Mouse (Mus musculus): ENCODE results near the gene Smim27. TPM values are rescaled to one million over a fixed set of nuclear protein-coding genes. Genes with fewer than 3 reads are reported as not detected.

The Smim27 gene
- 10 to 100 TPM; 12.6 to 14.8 TPM for total RNA-seq (2021)
- long read RNA-seq, experiment 1, transcript Smim27-201 (2 exons, 1,044 nt), result major isoform, 7 of 7 reads
- long read RNA-seq, experiment 1, partial matches to known transcripts, result 0 of 7 reads
- long read RNA-seq, experiment 1, other reads (novel, unspliced or antisense), result 0 of 7 reads
- long read RNA-seq, experiment 2, transcript Smim27-201 (2 exons, 1,044 nt), result major isoform, 12 of 12 reads
- long read RNA-seq, experiment 2, partial matches to known transcripts, result 0 of 12 reads
- long read RNA-seq, experiment 2, other reads (novel, unspliced or antisense), result 0 of 12 reads

DNA sequence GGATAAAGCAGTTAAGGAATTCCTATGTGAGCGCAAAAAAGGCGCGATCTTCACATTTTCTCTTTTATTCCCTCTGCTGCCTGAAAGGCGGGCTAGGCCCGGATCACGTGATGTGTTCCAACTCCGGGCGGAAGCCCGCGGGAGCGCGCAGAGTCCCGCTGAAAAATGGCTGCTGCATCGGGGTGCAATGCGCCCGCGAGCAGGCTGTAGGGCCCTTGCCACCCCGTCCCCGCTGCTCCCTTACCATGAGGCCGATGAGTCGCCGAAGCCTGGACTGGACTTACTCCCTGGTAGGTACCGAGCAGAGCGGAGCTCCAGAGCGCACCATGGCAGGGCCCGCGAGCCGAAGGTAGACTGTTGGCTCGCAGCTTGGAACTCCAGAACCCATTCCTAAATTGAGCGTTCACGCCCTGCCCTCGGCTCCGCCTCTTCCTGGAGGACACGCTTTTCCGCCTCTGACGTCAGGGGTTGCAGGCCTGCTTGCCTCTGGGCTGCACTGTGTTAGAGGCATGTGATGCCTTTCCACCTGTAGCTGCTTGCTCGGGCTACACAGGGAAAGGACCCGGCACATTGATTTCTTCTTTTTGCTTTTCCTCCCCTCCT lies at the start of gene Smim27, which contains the start of gene Topors:
Smim27 (plus strand) TSS at position 150 of the 603 bp plus-strand sequence.
Topors (minus strand) TSS at position 421 of the 603 bp plus-strand sequence.
- DNase-seq (ENCODE audit: low spot score in 2 of 2), result peak; percentile 96 to 97

DNA sequence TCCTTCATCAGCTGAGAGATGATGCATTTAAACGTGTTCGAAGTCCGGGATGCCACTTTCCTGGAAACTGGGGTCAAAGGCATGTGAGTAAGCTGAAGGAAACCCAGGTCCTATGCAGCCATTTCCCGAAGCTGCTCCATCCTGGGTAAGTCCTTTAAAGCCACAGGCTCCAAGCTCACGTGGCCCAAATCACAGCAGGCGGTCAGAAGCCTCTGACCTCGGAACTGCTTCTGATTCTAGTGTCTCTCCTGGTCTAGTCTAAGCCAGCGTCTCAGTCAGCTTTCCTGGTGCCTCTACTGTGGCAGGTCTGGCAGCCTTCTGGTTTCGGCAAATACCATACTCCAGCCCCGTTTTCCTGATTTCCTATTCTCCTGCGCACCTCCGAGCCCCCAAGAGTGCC lies 48.9 kb upstream of the Smim27 start:
- DNase-seq (ENCODE audit: low spot score in 2 of 2), result no peak

DNA sequence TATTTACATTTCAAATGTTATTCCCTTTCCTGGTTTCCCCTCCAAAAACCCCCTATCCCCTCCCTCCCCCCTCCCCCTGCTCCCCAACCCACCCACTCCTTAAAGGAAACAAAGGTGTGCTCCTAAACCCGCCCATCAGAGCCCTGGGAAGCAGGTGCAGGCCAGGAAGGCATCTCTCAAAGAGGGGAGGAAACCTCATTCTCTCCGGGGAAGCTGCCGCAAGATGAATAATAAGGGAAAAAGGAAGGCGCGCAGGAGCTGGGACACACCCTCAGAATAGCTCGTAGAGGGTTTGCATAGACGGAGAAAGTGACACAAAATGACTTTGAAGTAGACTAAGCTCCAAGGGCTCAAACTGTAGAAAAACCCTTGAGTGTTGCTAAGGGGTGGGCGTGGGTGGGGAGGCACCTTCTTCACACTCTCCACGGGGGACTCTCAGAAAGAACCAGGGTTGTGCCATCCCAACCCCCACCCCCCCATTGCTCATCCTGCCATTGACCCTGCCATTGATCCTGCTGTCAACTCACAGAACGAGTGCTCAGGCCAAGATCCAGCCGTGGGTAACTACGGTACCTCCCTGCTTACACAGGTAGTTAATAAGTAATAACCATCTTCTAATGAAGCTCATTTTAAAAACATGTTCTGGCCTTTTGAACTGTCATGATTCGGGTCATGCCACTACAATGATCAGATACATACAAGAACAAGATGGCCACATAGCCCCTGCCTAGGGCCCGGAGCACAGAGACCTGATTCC lies 48.2 kb upstream of the Smim27 start:
- no peak for DNase-seq (ENCODE audit: low spot score in 2 of 2)

GRCm38 (mm10) chr4:40221876-40222585 lies 47.3 kb upstream of the Smim27 start:
- DNase-seq (ENCODE audit: low spot score in 2 of 2), result no peak

DNA sequence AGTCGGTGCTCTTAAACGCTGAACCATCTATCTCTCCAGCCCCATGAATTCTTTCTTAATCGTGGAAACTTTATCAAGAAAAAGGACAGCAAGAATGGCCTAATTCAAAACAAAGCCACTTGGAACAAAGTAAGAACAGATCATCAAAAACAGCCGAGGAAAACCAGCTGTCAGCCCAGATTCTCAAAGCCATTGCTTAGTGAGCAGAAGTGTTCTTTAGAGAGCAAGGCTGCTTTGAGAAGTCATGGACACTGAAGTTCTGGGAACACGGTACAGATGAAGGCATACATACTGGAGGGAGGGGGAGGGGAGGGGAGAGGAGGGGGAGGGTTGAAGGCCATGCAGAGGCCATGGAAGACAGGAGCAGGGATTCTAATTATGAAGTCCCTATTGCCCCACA lies 43.3 kb upstream of the Smim27 start:
- DNase-seq (ENCODE audit: low spot score in 2 of 2), result no peak

DNA sequence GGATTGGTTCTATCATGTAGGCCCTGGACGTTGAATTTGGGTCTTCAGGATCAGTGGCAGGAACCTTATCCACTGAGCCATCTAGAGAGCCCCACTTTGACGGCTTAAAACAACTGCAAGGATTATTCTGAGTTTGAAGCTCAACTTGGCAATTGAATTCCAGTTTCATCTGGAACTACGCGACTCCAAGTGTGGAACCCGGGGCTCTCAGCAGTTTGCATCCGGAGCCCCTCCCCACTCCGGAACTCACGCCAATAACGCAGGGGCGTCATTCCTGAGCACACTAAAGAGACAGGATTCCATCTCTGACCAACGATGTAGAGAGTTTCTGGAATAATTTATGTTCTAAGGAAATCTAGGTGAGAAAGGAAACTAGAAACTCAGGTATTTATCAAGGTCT lies 42.2 kb upstream of the Smim27 start:
- no peak for DNase-seq (ENCODE audit: low spot score in 2 of 2)

DNA sequence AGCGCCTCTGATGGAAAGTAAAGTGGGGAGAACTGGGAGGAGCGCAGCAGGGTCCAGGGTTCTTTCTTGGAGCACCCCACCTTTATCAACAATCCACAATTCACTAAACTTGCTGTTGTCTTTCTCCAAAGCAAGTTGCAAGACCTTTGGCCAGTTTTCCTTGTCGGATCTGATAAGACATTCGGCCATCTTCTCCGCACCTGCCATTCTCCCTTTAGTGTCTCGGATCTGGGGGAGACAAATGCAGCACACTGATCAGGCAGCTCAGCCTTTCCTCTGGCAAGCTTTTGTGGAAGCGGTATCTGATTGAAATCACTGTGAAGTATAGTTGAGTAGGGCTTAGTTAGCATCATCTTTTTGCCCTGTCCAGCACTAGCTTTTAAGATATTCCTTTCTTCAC lies 41.5 kb upstream of the Smim27 start:
- no peak for DNase-seq (ENCODE audit: low spot score in 2 of 2)

GRCm38 (mm10) chr4:40229723-40230122 lies 39.7 kb upstream of the Smim27 start:
- DNase-seq (ENCODE audit: low spot score in 2 of 2), result no peak

GRCm38 (mm10) chr4:40233062-40233664 lies 36.2 kb upstream of the Smim27 start:
- no peak for DNase-seq (ENCODE audit: low spot score in 2 of 2)

DNA sequence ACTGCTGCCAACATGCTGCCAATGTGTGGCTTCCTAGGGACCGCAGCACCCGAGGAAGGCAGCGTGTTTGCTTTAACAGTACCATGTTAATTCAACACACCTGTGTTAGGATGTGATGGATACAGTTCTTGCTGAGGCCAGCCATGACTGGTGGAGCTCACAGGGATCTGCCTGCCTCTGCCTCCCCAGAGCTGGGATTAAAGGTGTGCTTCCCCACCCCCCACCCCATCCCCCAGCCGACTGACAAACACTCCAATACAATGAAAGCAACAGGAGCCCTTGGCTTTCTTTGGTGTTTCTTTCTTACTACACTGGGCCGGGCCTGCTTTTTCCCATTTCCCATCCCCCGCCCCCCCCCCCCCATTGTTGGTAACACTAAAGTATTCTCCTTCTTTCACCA lies 35.1 kb upstream of the Smim27 start:
- DNase-seq (ENCODE audit: low spot score in 2 of 2), result no peak

DNA sequence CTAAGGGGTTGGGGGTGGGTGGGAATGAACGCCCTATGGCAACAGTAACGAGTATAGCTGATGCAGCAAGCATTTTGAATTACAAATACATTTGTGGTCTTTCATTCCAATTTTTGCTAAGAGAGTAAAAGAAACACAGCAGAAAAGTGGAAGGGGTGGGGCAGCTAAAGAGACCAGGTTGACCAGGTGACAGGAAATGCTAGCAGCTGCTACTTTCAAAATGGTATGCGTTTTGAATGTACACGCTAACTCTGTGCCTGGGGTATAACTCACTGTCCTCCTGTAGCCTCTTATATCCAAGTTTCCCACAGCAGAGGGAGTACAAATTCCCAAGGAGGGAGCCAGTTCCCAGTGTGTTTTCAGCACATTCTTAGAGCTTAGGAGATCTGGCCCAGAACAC lies 32.5 kb upstream of the Smim27 start:
- no peak for DNase-seq (ENCODE audit: low spot score in 2 of 2)

DNA sequence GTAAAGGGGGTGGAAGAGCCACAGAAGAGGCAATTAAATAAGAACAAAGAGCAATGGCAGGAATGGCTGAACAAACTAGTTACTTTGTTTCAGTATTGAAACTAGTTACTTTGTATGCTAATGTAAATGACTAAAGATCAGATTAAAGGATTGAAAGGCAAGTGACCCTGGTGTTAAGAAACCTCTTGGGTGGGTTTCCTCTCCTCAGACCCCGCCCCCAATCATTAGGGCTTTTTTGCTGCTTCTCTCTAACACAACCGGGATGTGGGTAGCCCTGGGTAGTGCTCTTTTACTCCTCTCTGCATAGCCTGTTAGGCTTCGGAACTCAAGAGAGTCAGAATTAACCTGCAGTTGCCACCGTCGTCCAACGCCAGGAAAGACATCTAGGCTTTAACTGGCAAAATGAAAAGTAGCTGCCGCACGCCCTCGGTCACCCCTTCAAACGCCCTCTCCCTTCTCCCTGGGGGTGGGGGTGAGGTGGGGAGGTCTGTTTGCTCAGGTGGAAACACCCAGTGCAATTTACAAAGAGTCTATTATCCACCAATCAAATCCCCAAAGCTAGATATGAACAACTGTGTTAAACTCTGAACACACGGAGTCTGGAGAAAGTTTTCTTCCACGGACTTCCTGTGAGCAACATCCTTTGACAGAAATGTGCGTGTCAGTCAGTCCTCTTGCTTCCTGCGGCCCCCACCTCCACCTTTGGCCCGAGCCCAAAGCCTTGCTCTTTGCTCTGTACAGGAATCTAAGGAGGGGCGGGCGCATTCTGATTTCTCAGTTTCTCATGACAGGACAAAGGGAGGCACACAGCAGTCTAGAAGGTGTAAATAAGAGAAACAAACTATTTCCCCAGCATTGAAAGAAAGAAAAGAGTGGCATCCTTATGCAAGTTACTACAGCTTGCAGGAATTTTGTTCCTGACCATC lies 30.6 kb upstream of the Smim27 start:
- no peak for DNase-seq (ENCODE audit: low spot score in 2 of 2)

DNA sequence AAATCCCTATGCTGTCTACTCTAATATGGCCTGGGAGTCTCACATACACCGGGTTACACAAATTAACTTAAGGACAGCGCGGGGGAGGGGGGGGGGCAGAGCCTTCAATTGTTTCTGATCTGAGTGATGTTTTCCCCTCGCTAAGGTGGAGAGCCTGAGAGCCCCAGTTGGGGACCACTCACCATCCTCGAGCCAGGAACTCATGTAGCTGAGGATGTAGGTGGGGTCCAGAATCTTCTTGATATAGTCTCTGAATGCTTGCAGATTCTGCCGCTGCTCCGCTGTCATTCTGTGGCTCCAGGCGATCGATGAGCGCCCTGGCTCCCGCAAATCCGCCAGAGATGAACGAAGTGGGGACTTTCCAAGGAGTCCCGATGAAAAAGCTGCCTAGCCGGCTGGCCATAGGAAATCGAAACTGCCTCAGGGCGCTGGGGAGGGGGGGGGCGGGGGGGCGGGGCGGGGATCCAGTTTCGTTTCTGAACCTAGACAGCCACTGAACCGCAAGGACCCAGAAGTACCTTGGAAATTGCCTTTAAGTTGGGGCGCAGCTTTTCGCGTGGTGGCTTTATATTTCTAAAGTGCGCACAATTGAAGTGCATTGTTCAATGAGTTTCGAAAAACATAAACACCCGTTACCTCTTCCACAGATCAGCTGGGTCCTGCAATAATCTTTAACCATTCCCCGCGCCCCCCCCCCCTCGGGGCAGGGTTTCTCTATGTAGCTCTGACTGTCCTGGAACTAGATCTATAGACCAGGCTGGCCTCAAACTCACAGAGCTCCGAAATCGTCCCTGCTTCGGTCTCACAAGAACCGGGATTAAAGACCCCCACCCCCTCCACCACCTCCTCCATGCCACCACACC lies 29.7 kb upstream of the Smim27 start, which contains the start of gene Ddx58:
Ddx58 (minus strand) TSS at position 420 of the 863 bp plus-strand sequence.
- peak; percentile 8 to 14 for DNase-seq (ENCODE audit: low spot score in 2 of 2)

DNA sequence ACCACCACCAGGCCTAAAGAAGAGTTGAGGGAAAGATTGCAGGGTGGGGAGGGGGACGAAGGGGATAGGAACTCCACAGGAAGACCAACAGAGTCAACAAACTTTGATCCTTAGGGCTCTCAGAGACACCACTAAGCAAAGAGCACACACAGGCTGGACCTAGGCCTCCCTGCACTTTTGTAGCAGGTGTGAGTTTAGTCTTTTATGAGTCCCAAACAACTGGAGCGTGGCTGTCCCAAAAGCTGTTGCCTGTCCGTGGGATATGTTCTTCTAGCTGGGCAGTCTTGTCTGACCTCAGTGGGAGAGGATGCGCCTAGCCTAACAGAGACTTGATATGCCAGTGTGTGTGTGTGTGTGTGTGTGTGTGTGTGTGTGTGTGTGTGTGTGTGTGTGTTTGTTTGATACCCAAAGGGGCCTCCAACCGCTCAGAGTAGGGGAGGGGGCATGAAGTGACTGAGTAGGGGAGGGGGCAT lies 29.1 kb upstream of the Smim27 start:
- DNase-seq (ENCODE audit: low spot score in 2 of 2), result no peak

- DNase-seq (ENCODE audit: low spot score in 2 of 2), result no peak
These were observed 27.5 kb upstream of the Smim27 start for GRCm38 (mm10) chr4:40241928-40242327.

DNA sequence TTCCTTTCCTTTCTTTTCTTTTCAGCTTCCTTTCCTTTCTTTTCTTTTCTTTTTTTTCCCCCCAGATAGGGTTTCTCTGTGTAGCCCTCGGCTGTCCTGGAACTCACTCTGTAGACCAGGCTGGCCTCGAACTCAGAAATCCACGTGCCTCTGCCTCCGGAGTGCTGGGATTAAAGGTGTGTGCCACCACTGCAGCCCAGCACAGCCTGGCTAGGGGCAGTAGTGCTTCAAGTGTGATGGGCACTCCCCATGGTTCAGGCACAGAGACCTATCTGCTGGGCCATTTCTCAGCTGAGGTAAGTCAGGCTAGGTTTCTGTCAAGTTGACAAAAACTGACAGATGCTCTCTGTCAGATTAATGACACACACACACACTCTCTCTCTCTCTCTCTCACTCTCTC lies 26.4 kb upstream of the Smim27 start:
- no peak for DNase-seq (ENCODE audit: low spot score in 2 of 2)

- DNase-seq (ENCODE audit: low spot score in 2 of 2), result no peak
These were observed 25.3 kb upstream of the Smim27 start for GRCm38 (mm10) chr4:40244035-40244434.

DNA sequence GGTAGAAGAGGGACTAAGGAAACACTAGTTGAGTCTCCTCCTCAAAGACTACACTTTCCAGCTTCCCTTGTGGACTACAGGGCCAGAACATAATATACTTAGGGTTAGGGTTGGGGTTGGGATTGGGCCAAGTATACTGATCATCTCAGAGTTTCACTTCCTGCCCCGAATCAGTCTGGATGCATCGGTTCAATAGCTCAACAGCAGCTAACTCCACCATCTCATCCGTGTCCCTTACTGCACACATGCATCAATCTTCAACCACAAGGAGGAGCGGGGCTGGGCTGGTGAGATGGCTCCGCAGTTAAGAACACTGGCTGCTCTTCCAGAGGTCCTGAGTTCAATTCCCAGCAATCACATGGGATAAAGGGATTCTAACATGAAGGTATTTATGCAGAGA lies 18.4 kb upstream of the Smim27 start:
- no peak for DNase-seq (ENCODE audit: low spot score in 2 of 2)

GRCm38 (mm10) chr4:40253766-40254165 lies 15.6 kb upstream of the Smim27 start:
- DNase-seq (ENCODE audit: low spot score in 2 of 2), result no peak

Data from layer of hippocampus, postnatal 14 days (tissue).